Mouse (Mus musculus): ENCODE measurements around the gene Rps6ka5.

- TF ChIP-seq CTCF (IDR thresholded peaks at IDR 0.05; ENCODE audit: low read depth) (no peak), EP300 (IDR thresholded peaks at IDR 0.05; ENCODE audit: low read depth) (no peak)
These were observed 209.4 kb downstream of the Rps6ka5 start for GRCm38 (mm10) chr12:100517371-100517770.
